Mouse (Mus musculus) embryonic fibroblast, embryonic 13.5 days (primary cell): ENCODE measurements around the gene Ror2.

Source experiments
- CTCF ChIP-seq: IDR thresholded peaks from 2 replicates; pipeline ENCODE4 v1.5.1; 2011; ENCODE audit warnings: mild to moderate bottlenecking, control low read depth, low read length, moderate library complexity, borderline replicate concordance; ENCODE audit not compliant: insufficient read depth
- POLR2A ChIP-seq: IDR thresholded peaks from 2 replicates; pipeline ENCODE4 v1.6.1; 2011; ENCODE audit warnings: low read depth, mild to moderate bottlenecking, control low read depth, low read length, moderate library complexity

DNA sequence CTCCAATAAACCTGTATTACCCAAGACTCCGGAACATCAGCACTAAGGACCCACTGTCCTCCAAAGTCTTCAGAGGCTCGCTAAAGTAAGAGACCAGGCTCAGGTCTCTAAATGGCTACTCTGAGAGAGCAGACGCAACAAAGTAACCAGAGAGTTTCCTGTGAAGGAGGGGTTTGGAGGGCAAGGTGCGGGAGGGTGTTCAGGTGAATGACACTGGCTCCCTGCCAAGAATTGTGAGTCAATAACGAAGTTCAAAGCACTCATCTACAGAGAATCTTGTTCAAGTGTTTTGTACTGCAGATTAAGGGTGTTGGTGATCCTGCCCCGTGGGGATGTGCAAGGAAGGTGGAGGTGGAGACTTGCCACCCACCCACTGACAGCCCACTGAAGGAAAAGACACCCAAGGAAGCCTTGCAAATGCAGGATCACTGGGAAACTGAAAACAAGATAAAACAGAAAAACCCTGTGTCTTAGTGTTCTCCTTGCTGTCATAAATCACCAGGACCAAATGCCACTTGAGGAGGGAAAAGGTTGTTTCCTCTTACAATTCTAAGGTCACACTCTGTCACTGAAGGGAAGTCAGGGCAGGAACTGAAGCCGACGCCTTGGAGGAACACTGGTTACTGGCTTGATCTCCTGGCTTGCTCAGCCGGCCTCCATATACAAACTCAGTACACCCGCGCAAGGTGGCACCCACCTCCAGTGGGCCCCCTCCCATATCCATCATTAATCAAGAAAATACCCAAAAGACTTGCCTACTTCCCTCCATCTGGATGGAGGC lies 30.8 kb upstream of the Ror2 start:
- no peak for TF ChIP-seq CTCF
- no peak for TF ChIP-seq POLR2A
